Mouse (Mus musculus) neutrophil, adult 5-6 weeks (primary cell): ENCODE data around the gene Polr2h. TPM values are rescaled to one million over a fixed set of nuclear protein-coding genes. Genes with fewer than 3 reads are reported as not detected.

Experiments
- ATAC-seq: fragments of 151-379, 151-347 bp; 2 replicates; pipeline ENCODE4 v1.8.0; 2017; ENCODE audit warnings: mild to moderate bottlenecking, moderate TSS enrichment; ENCODE audit not compliant: insufficient number of reproducible peaks, poor library complexity, low FRiP score, severe bottlenecking; ENCODE audit errors: extremely low read depth
- total RNA-seq: library from RNA; stranded (forward); fragments of 200-1000 nt; gene quantifications from 2 replicates; pipeline ENCODE4 v1.2.3, GENCODE M21; 2017

Gene Polr2h
- total RNA-seq, 1 experiment from 2014 or later = 14.7 TPM

DNA sequence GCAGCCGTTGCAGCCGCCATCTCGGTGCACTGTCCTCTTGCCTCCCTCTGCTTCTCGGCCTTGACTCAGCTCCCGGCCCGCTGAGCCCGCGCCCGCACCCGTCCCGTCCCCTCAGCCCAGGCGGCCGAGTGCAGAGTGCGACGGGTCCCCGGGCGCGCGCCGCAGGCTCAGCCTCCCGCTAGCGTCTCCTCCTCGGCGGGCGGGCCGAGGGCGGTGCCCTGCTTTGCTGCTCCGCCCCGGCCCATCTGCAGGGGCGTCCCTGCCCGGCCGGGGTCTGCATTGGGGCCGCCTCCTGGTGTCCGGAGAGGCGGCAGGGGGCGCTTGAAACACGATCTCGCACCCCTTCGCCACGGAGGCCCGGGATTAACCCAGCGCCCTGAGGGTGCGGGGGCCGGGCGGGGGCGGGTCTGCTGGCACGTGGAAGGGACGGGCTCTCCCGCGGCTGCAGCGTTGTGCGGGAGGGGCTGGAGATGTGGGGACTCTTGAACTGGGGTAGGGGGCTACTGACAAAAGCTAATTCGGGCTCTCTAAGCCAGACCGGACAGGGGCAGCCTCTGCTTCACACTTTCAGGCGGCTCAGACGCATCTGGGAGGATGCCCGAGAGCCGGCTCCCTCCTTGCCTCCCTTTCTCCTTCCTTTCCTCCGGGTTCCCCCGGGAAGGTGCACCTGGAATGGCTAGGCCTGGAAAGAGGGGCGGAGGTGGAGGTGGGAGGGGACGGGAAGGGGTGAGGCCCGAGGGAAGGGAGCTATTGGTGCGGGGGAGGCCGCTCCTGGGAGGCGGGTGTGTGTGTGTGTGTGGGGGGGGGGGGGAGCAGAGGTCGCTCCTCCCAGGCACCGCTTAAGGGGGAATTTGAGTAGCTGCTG lies 1.3 kb upstream of the Polr2h start:
- ATAC-seq = no peak

DNA sequence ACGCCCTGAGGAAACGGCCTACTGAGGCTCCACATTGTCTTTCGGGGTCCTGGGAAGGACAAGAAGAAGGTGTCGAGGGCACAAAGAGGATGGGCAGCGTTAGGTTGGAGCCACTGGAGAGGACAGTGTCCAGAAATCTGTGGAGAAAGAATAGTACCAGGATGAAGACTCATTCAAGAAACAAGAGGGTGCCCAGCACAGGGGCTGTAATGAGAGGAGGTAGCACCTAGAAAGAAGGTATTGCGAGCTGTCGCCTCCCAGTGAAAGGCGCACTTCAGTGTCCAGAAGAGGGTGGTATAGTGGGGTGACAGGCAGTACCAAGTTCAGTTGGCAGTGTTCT lies 654 bp upstream of the Polr2h start:
- no peak for ATAC-seq

DNA sequence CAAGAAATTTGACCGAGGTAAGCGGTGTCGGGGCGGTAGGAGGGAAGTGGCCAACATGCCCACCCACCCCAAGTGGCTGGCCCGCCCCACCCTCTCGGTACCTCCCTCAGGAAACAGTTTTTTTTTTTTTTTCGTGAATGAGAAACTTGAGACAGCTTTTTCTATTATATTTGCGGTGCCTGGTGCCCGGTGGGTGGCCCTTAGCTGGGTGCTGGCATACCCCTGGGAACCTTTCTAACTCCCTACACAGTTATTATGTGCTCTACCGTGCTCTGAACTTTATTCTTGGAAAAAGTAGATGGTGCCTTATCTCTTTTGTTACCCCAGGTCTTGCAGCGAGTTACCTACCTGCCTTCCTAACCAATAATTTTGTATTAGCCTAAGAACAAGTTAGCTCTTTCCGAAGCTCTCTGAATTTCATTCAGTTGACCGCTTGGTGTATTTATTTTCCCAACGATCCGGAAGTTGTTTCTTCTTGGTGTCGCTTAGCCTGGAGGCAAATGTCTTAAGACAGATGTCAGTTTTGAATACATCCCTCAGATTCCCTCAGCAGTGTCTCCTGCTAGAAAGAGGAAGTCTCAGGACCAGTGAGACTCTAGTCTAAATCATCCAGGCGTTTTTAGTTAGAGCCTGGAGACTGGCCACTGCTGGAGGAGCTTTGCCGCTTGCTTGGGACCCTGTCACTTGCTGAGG lies 659 bp downstream of the Polr2h start:
- no peak for ATAC-seq

GRCm38 (mm10) chr16:20721808-20722207 lies 4.3 kb downstream of the Polr2h start:
- ATAC-seq = no peak

- no peak for ATAC-seq
Measured at GRCm38 (mm10) chr16:20722736-20723135, 5.3 kb downstream of the Polr2h start.

- ATAC-seq = no peak
Measured at GRCm38 (mm10) chr16:20723247-20723646, 5.8 kb downstream of the Polr2h start.

DNA sequence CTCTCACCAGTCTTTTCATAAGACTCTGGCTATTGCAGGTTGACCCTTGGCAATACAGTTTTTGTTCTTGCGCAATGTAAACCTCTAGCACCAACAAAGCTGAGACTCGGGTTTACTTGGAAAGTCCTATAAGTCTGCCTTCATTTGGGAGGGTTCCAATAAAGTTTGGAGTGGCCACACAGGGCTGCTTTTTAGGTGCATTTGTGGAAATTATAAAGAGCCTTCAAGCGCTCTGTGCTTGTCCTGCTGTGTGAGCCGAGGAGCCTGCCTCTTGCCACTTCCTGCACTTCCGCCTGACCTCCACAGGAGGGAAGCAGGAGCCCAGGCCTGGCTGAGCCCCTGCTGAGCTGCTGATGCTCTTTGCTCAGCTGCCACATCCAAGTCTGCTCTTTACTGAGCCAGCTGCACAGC lies 6.9 kb downstream of the Polr2h start:
- ATAC-seq = peak; percentile 39; the same call in 1 of the 2 replicates

- ATAC-seq = no peak
Measured at GRCm38 (mm10) chr16:20725321-20725720, 7.9 kb downstream of the Polr2h start.

DNA sequence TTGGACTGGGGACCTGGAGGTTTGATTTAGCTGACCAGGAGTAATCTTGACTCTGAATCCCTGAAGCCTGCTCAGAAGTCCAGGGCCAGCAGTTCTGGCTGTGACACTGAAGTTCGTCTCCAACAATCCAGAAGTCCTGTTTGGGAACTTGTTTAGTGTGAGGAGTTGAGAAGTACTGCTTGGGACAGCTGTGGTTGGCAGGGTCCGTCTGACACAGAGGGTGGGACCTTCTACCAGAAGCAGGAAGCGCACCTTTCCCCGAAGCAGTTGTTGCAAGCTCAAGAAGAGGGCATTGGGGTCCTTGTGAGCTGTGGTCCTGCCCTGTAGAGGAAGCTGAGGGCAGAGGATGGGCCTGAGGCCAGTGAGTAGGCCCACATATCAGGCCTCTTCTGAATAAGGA lies 8.3 kb downstream of the Polr2h start:
- no peak for ATAC-seq

- ATAC-seq = no peak
Measured at GRCm38 (mm10) chr16:20726384-20726783, 8.9 kb downstream of the Polr2h start.

GRCm38 (mm10) chr16:20730293-20730711 lies 12.8 kb downstream of the Polr2h start:
- ATAC-seq = no peak

- ATAC-seq = no peak
Measured at GRCm38 (mm10) chr16:20731688-20732087, 14.2 kb downstream of the Polr2h start.

- ATAC-seq = no peak
Measured at GRCm38 (mm10) chr16:20732251-20732924, 14.9 kb downstream of the Polr2h start.

DNA sequence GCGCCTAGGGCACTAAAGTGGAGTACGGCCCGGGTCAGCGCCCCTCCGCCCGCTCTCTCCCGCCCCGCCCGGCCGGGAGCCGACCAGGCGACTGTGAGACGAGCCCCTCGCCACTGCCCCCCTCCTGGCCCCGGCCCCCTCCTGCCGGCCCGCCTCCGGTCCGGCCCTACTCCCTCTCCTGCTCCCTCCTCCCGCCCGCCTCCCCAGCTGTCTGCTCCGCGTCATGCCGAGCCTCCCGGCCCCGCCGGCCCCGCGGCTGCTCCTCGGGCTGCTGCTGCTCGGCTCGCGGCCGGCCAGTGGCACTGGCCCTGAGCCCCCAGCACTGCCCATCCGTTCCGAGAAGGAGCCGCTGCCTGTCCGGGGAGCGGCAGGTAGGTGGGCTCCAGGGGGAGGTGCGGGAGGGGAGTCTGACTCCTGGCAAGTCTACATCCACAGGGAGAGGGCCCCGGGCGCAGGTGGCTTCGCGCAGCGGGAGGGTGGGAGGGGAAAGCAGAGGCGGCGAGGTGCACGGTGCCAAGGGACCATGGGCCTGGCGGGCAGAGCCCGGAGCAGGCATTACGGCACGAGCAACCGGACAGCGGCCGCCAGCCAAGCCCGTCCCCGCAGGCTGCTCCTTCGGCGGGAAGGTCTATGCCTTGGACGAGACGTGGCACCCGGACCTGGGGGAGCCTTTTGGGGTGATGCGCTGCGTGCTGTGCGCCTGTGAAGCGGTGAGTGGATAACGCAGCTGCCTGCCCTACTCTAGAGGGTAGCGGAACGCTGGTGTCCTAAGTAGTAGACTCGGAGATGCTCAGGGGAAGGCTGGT lies 15.7 kb downstream of the Polr2h start, which contains the start of gene Chrd:
TSS of gene Chrd (plus strand) at position 203 of the 806 bp plus-strand sequence.
- no peak for ATAC-seq

- ATAC-seq = no peak
Measured at GRCm38 (mm10) chr16:20733731-20734730, 16.6 kb downstream of the Polr2h start, which contains the start of gene Thpo. Gene Thpo (minus strand): TSS chr16:20734511.

- no peak for ATAC-seq
Measured at GRCm38 (mm10) chr16:20735651-20736050, 18.2 kb downstream of the Polr2h start.

GRCm38 (mm10) chr16:20736168-20736567 lies 18.7 kb downstream of the Polr2h start:
- ATAC-seq = no peak

DNA sequence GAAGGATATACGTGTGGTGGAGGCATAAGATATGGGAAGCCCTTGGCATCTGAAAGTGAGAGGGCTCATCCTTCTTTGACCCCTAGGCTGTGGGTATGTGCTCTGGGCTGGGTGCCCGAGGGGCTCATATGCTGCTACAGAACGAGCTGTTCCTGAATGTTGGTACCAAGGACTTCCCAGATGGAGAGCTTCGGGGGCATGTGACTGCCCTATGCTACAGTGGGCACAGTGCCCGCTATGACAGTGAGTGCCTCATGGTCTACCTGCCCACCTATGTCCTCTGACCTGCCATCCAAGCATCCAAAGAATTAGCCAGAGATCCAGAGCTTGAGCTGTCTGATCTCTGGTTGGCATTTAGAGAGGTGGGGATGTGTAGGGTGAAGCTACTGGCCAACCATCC lies 19.4 kb downstream of the Polr2h start:
- ATAC-seq = no peak
